Mouse (Mus musculus) cerebellum, postnatal 36 days (tissue): ENCODE data around the gene Snx27.

ENCODE experiments used
- DNase-seq, 2 experiments: peaks; one replicate each; pipeline ENCODE4 v3.0.0; 2021 to 2022; ENCODE audit warnings: mixed read lengths in 2 of 2

The Snx27 gene

DNA sequence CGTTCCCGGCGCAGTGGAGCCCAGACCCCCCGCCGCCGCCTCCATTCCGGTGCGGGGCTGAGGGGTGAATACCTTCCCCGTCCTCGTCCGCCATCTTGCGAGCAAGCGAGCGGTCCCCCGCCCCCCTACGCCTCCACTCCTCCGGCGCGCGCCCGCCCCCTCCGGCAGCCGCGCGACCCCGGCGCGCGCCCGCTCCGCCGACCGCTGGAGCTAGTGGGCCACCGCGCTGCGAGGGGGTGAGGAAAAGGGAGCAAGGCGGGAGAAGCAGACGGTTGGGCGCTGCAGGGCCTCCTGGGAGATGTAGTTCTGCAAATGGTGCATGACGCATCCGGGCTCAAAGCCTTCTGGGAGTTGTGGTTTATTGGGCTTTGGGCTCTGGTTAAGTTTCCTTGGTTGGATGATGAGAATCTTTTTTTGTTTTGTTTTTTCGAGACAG lies at the start of gene Snx27:
Snx27 (minus strand) TSS at position 261 of the 436 bp plus-strand sequence.
- peak; percentile 88 for DNase-seq

DNA sequence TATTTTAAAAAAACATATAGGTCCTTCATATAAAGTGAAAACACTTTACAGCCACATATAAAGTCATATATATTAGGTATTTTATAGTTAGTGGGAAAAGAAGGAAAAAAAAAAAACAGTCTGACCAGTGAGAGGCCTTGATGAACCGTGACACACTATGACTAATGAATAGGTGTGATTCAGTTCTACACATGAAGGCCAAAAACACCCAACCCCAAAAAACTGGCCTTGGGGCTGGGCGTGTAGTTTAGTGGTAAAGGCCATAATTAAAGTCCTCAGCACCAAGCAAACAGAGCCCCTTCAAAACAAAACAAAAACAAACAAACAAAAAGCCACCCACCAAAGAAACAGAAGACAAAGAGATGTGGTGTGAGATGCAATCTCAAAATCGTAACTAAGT lies 47.4 kb upstream of the Snx27 start:
- no peak for DNase-seq

DNA sequence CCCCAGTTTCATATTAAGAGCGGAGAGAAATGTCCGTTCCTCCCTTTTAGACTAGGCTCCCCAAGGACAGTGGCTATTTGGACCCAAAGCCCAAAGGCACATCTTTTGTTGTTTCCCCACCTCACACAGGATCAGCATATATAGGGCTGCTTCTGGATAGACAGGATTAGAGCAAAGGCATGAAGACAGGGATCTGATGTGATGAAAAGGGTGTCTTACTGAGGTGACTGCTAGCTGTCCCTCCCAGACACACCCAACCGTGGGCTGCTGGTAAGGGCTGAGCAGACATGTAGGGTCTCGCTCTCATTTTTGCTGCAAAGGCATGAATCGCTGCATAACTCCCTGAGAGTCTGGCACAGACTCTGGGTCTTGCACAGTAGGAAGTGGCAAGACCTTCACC lies 46.2 kb upstream of the Snx27 start:
- DNase-seq: no peak

DNA sequence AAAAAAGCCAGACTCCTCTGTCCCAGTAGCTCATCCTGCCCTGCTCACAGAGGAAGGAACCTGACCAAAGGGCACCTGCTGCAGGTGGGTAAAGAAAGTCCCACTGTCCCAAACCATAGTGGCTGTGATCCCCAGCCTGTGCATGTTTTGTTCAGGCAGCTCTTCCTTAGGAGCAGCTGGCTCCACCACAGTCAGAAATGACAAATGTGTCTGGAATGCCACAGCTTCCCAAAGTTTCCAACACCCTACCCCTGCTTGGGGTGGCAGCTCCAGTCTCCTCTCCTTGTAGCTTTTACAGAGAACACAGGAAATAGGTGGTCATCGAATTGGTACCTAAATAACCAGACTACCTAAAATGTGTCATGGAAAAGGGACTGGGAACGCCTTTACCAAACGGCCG lies 41.8 kb upstream of the Snx27 start:
- DNase-seq: no peak

DNA sequence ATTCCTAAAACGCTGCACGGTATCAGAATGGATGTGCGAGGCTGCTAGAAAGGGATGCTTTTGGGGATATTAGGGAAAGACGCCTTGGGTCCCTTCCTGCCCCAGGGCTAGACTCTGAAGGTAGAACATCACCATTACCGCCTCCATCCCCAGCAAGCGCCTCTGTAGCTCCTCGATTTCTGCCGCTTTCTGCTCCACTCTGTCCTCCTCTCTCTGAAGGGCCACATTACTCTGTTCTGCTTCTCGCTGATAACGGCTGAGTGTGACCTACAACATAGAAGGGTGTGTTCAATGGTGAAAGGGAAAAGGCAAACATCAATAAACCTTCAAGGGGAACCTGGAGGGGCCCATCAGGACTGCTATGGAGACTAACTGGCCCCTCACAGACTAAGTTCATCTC lies 40.0 kb upstream of the Snx27 start:
- DNase-seq: no peak

DNA sequence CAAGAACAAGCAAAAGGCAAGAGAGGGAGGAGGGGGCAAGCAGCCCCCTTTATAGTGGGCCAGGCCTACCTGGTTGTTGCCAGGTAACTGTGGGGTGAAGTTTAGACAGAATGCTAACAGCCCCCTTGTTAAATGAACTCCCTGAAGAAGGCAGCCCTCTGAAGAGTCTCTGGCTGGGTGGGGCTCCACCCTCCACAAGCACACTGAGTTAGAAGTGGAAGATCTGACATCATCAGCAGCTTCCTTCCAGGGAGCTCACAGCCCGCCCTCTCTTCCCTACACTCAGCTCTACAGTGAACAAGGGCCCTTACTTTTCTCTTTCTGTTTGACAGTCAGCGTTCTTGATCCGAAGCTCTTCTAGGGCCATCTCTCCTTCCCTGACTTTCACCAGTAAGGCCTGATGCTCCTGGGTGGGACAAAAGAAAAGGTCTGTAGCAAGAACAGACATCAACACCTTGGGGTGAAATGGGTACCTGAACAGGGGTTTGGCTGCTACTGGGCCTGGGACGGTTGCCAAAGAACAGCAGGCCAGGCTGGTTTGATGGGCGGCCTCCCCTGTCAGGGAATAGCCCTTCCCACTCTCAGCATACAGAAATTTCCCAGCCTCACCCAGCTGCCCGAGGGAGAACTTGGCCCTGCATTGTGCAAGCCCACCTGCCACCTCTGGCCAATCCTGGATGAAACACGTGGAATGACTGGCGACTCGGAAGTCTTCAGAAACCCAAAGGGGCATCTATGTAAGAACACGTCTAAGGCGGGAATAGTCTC lies 39.4 kb upstream of the Snx27 start:
- no peak for DNase-seq

DNA sequence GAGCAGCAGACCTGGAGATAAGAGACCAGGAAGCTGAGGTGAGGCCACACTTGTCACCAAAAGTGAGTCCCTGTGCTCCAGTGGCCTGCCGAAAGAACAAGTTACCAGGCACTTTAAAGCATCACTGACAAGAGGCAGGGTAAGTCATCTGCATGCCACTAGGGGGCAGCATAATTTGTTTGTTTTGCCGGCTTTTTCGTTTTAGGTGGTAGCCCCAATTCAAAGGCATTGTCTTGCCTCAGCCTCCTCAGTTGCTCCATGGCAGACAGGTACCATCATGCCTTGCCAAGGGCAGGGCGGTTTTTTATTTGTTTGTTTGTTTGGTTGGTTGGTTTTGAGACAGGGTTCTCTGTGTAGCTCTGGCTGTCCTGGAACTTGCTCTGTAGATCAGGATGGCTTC lies 34.2 kb upstream of the Snx27 start:
- DNase-seq: peak; percentile 38 to 51

DNA sequence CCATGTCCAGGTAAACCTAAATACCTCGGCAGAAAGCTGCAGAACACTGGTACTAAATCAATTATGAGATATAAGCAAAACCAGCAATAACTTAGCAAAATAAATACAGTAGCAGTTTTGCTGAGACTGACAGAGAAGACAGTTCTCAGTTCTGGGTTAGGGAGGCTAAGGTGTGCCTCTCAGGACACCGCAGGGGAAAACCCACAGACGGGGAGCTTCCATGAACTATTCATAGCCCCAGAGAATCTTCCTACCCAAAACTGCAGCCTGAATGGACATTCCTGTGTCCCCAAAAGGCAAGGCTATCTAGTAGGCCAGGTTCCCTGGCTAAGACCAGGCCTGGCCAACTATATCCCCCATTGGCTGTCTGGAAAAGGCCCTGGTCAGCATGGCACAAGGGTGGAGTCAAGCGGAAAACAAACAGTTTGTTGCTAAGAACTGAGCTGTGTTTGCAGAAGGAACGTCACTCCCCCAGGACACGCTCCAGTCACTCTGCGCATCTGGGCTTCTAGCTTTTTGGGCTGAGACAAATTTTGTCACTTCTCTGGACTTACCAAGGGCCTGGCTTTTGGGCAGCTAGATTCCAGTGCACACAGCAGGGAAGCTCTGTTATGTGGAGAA lies 30.9 kb upstream of the Snx27 start:
- no peak for DNase-seq

DNA sequence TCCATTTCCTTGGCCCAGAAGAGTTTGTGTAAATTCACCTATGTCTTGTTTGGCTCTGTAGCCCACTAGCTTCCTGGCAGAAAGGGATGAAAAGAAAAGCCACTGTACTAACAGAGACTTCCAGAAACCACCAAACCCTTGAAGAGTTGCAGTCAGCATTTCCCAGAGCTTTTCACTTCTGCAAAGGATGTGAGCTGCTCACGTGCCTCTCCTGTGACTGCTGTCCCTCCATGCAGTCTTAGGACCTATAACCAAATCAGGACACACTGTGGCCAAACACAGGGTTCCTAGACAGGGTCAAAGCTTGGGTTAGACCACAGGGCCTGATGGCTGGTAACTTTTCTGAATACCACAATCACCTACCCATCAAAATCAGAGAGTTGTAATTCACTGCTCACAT lies 29.8 kb upstream of the Snx27 start:
- no peak for DNase-seq

DNA sequence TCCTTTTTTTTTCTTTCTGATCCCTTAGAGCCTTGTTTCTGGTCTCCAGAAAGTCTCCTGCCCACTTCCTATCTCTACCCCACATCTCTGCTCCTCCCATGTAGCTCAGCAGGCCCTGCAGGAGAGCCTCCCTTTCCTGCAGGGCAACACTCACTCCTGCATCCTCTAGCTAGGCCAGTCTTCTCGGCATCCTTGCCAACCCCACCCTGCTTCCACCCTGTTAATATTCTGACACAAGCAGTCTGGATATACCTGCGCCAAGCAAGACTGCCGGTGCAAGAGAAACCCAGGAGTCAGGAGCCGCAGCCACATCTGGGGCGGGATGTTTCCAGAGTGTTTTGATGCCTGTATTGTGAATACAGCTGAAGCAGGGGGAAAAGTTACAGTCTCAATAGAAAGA lies 29.3 kb upstream of the Snx27 start:
- no peak for DNase-seq

DNA sequence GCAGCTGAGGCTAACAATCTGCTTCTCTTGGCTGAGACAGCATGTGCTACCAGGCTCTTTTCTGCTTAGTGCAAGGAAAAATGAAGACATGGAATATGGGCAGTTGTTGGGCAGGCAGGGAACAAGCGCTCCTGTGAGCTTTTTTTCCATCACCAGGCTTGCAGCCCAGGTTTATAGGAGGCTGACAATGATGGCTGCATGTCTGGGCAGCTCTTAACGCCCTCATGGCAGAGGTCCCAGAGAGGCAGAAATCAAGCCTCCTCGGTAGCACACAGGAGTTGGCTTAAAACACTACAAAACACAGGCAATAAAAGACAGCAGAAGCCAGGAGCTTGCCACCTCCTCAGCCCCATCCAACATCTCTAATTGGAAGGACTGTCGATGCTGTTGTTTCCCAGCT lies 28.8 kb upstream of the Snx27 start:
- DNase-seq: peak; percentile 9 to 11

DNA sequence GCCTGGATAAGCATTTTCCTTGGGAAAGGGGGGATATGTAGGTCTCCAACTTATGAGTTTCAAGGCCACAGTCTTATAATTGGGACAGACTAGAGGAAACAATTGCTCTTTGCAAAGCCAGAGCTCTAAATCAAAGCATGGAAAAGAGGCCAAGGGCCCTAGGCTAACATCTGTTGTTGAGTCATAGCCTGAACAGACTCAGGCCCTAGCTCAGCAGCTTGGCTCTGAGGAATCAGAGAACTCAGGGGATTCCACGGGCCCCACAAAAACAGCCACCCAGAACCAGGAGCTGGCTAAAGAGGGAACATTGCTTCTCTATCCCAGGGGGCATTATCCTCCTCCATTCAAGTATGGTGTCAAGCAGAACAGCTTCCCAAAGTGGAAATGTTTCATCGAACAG lies 28.1 kb upstream of the Snx27 start:
- DNase-seq: no peak

DNA sequence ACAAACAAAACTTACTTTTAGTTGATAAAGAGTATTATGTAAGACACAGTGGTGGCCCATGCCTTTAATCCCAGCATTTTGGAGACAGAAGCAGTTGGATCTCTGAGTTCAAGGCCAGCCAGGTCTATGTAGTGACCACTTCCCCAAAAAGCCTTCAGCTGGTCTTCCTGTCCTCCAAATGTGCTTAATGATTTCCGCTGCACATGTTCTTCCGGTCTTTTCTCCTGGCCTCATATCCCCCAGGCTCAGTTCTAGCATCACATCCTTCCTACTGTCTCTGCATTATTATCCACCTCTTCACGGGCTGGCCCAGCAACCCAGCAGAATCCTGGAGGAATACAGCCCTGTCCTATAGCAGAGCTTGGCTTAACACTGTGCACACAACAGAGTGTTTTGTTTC lies 27.1 kb upstream of the Snx27 start:
- DNase-seq: no peak

DNA sequence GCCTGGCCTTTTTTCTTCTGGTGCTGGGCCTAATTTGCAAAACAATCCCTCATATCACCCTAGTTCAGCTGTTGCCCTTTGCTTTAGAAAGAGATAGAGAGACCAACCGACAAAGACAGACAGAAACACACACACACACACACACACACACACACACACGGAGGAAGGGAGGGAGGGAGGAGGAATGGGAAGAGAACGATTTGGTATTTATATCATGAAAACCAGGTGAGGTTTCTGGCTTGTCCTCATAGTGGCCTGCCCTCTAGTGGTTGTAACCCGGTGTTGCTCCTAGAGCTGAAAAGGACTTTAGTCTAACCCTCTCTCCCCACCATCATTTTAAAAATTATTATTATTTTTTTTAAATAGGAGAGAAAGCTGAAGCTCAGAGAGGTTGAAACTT lies 19.4 kb upstream of the Snx27 start:
- peak; percentile 70 to 72 for DNase-seq

DNA sequence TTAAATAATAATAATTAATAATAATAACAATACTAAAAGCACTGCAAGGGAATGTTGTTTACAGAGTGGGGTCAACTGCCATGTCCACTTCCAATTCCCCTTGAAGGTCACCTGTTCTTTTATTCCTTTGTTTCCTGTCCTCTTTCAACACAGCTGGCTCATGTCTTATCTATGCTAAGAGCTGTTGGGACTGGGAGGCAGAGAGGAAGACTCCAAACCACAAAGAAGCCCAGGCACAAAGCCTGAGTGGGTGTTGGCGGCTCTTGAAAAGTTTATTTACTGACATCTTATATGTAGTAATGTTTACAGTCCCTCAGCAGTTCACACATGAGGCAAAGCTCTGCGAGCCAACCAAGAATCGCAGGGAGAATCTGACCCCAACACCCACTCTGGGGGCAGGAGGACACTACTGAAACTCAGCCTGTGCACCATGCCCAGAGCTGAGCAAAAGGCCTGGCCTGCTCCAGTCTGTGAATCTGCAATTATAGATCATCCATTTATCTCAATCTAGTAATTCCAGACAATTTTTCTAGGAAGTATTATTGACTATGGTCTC lies 14.8 kb upstream of the Snx27 start:
- no peak for DNase-seq

DNA sequence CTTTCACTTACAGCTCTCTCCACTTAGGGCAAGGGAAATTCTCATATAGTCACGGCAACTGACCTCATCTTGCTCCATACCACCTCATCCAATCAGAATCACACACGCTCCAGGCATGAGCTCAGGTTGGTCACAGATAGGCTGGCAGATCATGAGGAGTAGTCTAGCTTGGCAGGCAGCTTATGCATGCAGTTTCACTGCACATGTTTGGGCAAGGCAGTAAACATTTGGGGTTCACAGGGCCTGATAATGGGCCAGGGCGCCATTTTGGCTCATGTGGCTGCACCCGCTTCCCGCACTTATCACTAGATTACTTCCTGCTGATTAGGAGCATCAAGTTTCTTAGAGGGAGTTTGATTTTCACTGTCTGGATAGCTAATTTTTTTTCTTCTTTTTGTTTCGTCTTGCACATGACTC lies 13.4 kb upstream of the Snx27 start:
- DNase-seq: no peak

DNA sequence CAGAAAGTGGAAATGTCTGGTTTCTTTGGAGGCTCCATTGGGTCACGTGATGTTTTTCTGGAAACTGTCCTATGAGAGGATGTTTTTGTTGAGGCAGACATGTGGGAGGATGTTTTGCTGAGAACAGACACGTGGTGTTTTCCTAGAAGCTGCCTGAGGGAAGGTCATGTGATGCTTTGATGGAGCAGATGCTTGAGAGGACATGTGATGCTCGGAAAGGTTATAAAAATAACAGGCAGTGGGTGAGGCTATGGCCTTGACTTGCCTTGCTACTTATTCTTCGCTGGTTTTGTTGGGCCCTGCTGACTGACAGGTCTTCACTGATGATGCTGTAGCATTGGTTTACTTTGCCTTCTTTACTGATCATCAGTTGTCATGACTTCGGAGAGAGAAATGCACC lies 8.6 kb upstream of the Snx27 start:
- DNase-seq: no peak

DNA sequence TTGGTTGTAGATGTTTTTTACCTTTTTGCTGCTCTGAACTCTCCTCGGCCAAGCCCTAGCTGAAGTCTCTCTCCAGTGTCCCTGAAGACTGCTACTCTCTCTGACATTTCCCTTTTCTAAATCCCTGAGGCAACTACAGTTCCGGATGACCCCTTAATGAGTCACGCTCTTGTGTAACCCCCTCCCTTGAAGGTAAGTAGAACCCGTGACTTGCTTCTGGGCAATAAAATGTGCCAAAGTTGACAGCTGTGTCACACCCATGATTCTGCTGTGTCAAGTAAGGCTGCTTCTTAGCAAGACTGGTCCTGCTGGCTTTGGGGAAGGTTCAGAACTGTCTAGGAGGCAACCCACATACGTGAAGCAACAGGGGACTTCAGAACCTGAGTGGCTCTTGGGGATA lies 5.4 kb upstream of the Snx27 start:
- DNase-seq: no peak

DNA sequence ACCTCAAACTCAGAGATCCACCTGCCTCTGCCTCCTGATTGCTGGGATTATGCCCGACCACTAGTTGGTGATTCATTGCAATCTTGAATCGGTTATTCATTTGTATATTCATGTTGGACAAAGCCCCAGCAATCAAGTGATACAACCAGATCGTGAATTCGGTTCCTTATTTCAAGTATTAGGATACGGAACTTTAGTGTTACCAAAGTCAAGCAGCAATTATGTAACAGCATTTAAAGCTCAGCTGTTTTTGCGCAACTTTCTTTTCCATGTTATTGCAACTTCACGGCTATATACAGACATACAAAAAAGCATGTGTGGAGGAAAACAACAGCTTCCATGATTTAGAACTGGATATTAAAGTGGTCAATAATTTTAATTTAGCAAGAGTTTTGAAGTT lies 428 bp upstream of the Snx27 start:
- DNase-seq: no peak

DNA sequence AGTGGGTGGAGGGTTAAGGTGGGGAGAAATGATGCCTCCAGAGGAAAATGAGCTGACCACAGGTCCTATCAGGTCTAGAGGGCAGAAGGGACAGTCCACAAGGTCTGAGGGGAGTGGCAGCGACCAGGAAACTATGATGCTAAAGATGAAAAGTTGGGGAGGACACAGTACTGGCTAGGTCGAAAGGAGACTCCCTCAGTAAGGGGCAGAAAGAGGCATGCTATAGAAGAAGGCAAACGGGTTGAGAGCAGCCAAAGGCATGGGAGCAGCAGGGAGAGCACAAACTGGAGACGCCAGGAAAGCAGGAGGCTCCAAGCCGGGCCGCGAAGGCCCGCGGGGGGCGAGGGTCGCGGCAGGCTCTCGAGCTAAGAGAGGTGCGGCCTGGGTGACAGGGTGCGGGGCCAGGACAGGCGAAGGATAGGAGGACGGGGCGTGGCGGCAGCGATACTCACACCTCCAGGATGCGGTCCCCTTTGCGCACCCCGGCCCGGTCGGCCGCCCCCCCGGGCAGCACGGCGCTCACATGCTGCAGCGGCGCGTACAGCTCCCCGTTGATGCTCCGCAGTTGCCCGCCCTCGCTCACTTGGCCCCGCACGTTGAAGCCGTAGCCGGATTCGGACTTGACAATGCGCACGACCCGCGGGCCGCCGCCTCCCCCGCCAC lies 592 bp downstream of the Snx27 start:
- no peak for DNase-seq

DNA sequence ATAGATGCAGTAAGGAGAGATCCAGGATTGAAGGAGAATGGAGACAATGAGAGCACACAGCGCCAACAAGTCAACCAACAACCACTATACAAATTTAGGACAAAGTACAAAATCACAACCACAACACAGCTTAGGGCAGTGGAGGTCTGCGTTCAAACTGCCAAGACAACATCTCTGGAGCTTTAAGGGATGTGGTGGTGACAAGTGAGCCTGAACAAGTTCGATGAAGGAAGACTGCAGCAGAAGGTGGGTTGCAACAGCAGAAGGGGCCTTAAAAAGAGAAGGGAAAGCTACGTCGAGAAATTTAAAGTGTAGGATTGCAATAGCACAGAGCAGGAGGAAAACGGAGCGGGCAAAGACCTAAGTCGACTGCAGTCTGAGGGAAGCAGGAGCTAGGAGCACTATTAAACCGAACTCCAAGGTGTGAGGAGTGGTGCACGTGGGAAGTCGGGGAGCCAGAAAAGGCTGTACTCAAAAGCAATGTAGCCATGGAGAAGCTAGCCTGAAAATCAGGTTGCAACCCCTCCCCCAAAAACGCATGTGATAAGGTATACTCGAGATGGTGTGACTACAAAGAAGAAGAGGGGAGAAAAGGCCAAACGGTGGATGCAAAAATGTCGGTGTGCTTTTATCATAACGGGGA lies 1.3 kb downstream of the Snx27 start:
- peak in 1 of 2 experiments; percentile 17 for DNase-seq

DNA sequence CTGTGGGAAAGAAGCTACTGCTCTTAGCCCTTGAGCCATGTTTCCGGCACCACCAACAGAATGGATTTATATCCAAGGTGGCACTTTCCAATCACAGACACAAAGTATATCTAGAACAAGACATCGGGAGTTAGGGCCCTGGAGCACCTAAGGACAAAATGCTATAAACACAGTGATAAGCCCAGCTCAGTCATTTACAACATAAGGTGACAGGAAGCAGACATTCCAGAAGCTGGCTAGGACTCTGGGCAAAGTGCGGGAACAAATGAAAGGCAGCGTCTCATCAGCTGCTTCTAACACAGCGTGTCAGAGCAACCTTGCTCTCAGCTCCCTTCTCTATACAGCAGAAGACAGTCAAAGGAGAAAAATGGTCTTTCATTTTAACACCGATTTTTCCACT lies 8.0 kb downstream of the Snx27 start:
- no peak for DNase-seq

DNA sequence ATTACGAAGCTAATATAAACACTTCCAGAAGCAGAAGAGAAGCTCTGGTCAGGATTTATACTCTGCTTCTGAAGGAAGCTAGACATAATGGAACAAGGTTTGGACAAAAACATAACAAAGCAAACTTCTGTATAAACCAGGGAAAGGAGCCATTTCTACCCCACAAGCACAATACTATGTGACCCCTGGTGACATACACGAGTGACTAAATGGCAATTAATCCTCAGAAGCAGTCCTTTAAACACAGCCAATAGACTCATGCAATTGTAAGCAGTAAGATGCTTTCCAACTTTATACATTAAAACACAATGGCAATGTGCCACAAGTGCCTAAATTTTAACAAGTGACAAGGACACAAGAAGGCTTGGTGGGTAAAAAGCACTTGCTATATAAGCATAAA lies 15.3 kb downstream of the Snx27 start:
- no peak for DNase-seq
